Mouse (Mus musculus) adrenal gland, adult 8-10 months (tissue): ENCODE measurements around the gene Gm20741. TPM values are rescaled to one million over a fixed set of nuclear protein-coding genes. Genes with fewer than 3 reads are reported as not detected.

Experiments used
- DNase-seq: peaks from one replicate; pipeline ENCODE4 v3.0.0; 2022
- total RNA-seq, 4 experiments: library from RNA; stranded (reverse); gene quantifications; 2 replicates each; pipeline ENCODE4 v1.2.4; 2022

Gene Gm20741
- total RNA-seq: not detected

DNA sequence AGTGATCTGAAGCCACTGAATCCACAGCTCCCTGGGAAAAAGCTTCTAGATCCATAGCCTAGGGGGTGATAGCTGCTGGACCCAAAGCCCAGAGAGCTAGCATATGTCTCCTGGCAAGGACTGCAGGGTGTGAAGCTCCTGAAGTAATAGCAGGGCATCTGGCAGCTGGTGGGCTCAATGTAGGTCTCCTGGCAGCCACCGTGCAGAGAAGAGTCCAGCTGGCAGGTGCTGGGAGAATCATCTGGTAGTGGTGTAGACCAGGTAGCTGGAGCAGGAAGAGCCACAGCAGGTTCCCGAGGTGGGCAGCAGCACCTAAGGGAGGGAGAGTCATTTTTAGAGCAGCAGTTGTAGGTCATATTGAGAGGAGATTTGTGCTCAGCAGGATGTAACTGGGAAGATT, at the start of gene Gm20741:
Gene Gm20741, minus strand, starts transcription at position 394 of the 400 bp plus-strand sequence.
- no peak for DNase-seq

GRCm38 (mm10) chr16:88851450-88851849, 39.4 kb upstream of the Gm20741 start:
- no peak for DNase-seq

GRCm38 (mm10) chr16:88848558-88848957, 36.5 kb upstream of the Gm20741 start:
- DNase-seq: no peak

GRCm38 (mm10) chr16:88847363-88847762, 35.3 kb upstream of the Gm20741 start:
- DNase-seq: no peak

DNA sequence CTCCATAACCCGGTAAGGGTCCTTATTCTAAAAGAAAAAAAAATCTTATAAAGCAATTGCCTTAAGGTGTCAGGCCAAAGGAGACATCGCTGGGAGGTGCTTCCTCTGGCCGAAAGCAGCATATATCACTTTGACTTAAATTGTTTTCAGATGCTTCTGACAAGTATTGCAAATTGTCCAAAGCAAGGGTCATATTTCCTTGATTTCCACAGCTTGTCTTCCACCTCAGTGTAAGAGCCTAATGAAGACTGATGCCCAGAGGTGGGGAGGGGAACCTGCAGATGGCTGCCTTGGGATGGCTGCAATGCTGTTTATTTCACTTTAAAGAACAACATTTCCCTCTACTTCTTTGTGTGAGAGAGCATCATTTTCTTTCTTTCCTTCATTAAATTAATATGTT, 15.0 kb upstream of the Gm20741 start:
- DNase-seq: no peak

- no peak for DNase-seq
Measured at GRCm38 (mm10) chr16:88826095-88826652, 14.2 kb upstream of the Gm20741 start, which contains the start of gene Krtap14. Gene Krtap14, minus strand, starts transcription at chr16:88826145.

DNA sequence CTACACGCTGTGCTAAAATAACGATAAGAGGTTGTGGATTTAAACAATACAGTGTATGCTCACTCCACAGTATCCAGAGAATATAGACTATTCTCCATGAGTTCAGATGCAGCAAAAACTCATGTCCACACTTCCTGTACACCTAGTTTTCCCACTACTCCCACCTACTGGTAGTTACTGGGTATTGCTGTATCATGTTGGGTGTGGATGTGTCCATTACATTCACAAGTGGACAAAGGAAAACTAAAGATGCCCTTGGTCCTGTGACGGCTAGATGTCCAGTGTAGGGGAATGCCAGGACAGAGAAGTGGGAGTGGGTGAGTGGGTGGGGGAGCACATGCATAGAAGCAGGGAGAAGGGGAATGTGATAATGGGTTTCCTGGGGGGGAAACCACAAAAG, 11.7 kb upstream of the Gm20741 start:
- no peak for DNase-seq

DNA sequence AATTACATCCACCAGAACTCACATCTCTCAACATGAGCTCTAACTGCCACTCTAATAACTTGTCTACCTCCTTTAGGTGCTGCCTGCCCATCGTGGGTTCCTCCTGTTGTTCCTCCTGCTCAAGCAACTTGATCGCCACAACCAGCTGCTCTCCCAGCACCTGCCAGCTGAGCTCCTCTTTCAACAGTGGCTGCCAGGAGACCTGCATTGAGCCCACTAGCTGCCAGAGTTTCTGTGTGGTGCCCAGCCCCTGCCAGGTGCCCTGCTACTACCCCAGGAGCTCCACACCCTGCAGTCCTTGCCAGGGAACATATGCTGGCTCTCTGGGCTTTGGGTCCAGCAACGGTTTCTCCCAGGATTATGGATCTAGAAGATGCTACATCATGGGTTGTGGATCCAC, 8.0 kb upstream of the Gm20741 start, which contains the start of gene Krtap15:
Gene Krtap15, plus strand, starts transcription at position 150 of the 400 bp plus-strand sequence.
- DNase-seq: no peak

GRCm38 (mm10) chr16:88786786-88787185, 25.2 kb downstream of the Gm20741 start:
- no peak for DNase-seq

DNA sequence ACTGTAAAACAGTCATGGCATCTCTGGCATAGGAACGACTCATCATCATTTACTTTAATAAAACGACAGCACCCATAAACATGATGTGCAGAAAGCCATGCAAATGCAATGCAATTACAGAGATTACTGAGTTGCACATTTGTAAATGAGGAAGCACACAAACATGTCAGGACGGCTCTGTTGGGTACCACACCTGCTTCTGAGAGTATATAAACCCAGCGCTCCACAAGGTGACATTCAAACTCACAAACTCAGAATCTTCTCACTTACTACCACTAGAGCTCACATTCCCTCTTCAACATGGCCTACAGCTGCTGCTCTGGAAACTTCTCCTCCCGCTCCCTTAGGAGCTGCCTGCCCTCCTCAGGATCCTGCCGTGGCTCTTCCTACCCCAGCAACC, 34.4 kb downstream of the Gm20741 start, which contains the start of gene Gm5965:
Gene Gm5965, plus strand, starts transcription at position 301 of the 400 bp plus-strand sequence.
- DNase-seq: no peak

- no peak for DNase-seq
Measured at GRCm38 (mm10) chr16:88774106-88774505, 37.9 kb downstream of the Gm20741 start, which contains the start of gene 2310057N15Rik. Gene 2310057N15Rik, minus strand, starts transcription at chr16:88774206.

Other genes with a start within 250 kb of the Gm20741 start
- gene Cldn8, start 249.0 kb downstream of the Gm20741 start, total RNA-seq: not detected
- gene Krtap24-1, start 199.9 kb downstream of the Gm20741 start, total RNA-seq: not detected
- gene 2310079G19Rik, start 184.6 kb downstream of the Gm20741 start, total RNA-seq: not detected
- gene Krtap26-1, start 164.4 kb downstream of the Gm20741 start, total RNA-seq: not detected
- not detected for gene Krtap27-1, start 140.5 kb downstream of the Gm20741 start, total RNA-seq
- gene 2310061N02Rik, start 104.3 kb downstream of the Gm20741 start, total RNA-seq: not detected
- gene Krtap13-1, start 83.4 kb downstream of the Gm20741 start, total RNA-seq: not detected
- not detected for gene Krtap13, start 60.6 kb downstream of the Gm20741 start, total RNA-seq
- not detected for gene 2310034C09Rik, start 53.4 kb downstream of the Gm20741 start, total RNA-seq
- gene 2310057N15Rik, start 38.0 kb downstream of the Gm20741 start, total RNA-seq: not detected
- not detected for gene Gm5965, start 34.3 kb downstream of the Gm20741 start, total RNA-seq
- not detected for gene Krtap15, start 8.0 kb upstream of the Gm20741 start, total RNA-seq
- gene Krtap14, start 13.9 kb upstream of the Gm20741 start, total RNA-seq: not detected
- gene Krtap19-1, start 57.2 kb upstream of the Gm20741 start, total RNA-seq: not detected
- gene Krtap19-2, start 62.0 kb upstream of the Gm20741 start, total RNA-seq: not detected
- not detected for gene Krtap19-3, start 65.8 kb upstream of the Gm20741 start, total RNA-seq
- gene Krtap19-4, start 72.9 kb upstream of the Gm20741 start, total RNA-seq: not detected
- gene Krtap19-5, start 84.2 kb upstream of the Gm20741 start, total RNA-seq: not detected
- gene Krtap19-9b, start 120.0 kb upstream of the Gm20741 start, total RNA-seq: not detected
- gene Krtap16-3, start 150.7 kb upstream of the Gm20741 start, total RNA-seq: not detected
- gene Krtap22-2, start 198.5 kb upstream of the Gm20741 start, total RNA-seq: not detected
- gene Gm10229, start 203.1 kb upstream of the Gm20741 start, total RNA-seq: not detected
- not detected for gene Krtap6-1, start 219.5 kb upstream of the Gm20741 start, total RNA-seq
- gene Gm10228, start 229.3 kb upstream of the Gm20741 start, total RNA-seq: not detected
- gene Krtap6-5, start 235.7 kb upstream of the Gm20741 start, total RNA-seq: not detected